Mouse (Mus musculus) lung, postnatal 36 days (tissue): ENCODE measurements around the gene Zfp568.
A peak's percentile ranks its signal among the peaks of the same experiment; 100 is the strongest.

Experiments
- DNase-seq: peaks from one replicate; pipeline ENCODE4 v3.0.0; 2022; ENCODE audit warnings: mixed read lengths

Gene Zfp568

GRCm38 (mm10) chr7:30060341-30060740, 76.6 kb downstream of the Zfp568 start:
- DNase-seq: no peak

DNA sequence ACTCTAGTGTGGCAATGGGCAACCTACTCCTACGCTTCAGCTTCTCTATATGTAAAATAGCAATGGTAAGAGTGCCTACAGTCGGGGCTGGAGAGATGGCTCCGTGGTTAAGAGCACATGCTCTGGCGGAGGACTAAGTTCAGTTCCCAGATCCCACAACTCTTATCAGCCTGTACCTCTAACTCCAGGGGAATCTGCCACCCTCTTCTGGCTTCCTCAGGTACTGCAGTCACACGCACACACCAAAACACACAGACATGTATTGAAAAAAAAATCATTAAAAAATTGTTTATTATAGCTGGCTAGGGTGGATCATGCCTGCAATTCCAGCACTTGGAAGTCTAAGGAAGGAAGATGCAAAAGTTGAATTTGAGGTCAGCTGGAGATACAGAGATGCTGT, 78.7 kb downstream of the Zfp568 start:
- DNase-seq: peak; percentile 7

- no peak for DNase-seq
These were observed 80.9 kb downstream of the Zfp568 start for GRCm38 (mm10) chr7:30064622-30065021.

DNA sequence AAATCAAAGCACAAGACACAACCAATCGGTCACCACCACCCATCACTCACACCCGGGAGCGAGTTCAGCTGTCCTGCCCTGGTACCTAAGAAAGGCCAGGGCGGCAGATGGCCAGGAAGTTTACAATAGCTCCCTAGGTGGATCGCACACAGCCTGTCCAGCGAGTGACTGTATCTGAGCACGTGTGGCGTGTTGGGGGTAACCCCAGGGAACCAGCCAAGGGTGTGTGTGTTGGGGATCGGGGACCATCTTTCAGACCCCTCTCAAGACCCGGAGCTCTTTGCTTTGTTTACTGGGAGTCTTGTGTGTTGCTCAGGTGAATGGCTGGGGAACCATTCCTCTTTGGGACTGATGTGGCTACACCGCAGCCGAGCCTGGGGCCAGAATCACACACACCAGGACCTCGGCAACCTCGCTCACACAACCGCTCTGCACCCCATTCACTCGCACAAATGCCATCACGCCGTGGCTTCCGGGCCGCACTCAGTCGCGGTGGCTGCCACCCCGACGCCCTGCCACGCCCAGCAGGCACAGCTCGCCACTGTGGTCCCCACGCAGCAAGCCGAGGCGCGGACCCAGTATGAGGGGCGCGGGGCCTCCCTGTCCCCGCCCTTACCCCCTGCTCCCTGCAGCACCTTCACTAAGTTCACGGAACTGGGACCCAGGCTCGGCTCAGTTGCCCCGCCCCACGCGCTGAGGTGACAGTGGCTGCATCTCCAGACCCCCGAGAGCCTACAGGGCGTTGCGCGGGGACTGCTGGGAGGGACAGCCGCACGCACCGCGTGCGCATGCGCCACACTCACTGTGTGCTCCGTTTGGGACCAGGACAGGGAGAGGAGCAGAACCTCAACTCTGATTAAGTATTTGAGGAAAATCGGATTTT, 88.6 kb downstream of the Zfp568 start, which contains the start of gene Zfp82:
Zfp82 (minus strand) TSS at position 755 of the 883 bp plus-strand sequence.
- peak; percentile 82 for DNase-seq
